Mouse (Mus musculus) liver, adult 2 months (tissue): ENCODE data around the gene Spon1.

Experiments
- CTCF ChIP-seq: fragments of 200-500 bp; IDR thresholded peaks from 2 replicates; pipeline ENCODE4 v1.5.1; 2011; ENCODE audit warnings: low read depth, low read length, control low read depth
- POLR2A ChIP-seq: fragments of 200-500 bp; IDR thresholded peaks from 2 replicates; pipeline ENCODE4 v1.6.1; 2011; ENCODE audit warnings: low read length, control low read depth; ENCODE audit not compliant: insufficient read depth; ENCODE audit errors: extremely low read depth

DNA sequence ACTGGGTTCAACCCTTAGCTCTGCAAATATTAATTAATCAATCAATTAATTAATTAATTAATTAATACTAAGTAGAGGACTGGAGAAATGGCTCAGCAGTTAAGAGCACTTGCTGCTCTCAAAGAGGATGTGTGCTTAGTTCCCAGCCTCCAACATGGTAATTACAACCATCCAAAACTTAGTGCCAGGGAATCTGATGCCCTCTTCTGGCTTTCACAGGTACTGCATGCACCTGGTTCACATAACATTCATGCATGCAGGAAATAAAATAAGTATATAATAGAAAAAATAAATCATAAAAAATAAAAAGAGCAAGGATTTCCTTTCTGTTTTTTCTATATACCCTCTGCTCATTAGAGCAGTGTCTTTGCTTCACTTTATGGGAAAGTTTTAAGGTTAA is 132.6 kb downstream of the Spon1 start:
- TF ChIP-seq CTCF (no peak), POLR2A (no peak)
